Mouse (Mus musculus) ES-E14 (cell line): ENCODE measurements around the gene Snapc5. TPM values are rescaled to one million over a fixed set of nuclear protein-coding genes. Genes with fewer than 3 reads are reported as not detected.
A peak's percentile ranks its signal among the peaks of the same experiment; 100 is the strongest.
"Not testable (repeated sequence)": the region's sequence is repeated elsewhere in the genome, so short reads cannot be mapped to it uniquely, and the experiment has no call there.

Experiments
- DNase-seq: peaks from one replicate; pipeline ENCODE4 v3.0.0-alpha.2; 2013; ENCODE audit warnings: low read depth, low spot score
- H3K27ac ChIP-seq: 2 replicates; pipeline ENCODE4 v1.5.1; 2012; ENCODE audit warnings: low read depth, mild to moderate bottlenecking, low read length, moderate library complexity, mixed read lengths; ENCODE audit not compliant: poor library complexity, insufficient read depth, severe bottlenecking
- H3K36me3 ChIP-seq: 2 replicates; pipeline ENCODE4 v1.6.1; 2012; ENCODE audit warnings: mild to moderate bottlenecking, low read length, moderate library complexity, mixed read lengths; ENCODE audit not compliant: control insufficient read depth, poor library complexity, insufficient read depth, severe bottlenecking
- H3K4me1 ChIP-seq, 2 experiments: fragments of 150-350 bp in 1 of 2; sonication (generic) in 1 of 2; 2 replicates each; pipeline ENCODE4 v1.6.1; 2012; ENCODE audit warnings: low read length in 2 of 2, mild to moderate bottlenecking in 1 of 2, mixed read lengths in 1 of 2; ENCODE audit not compliant: control insufficient read depth in 2 of 2, insufficient read depth in 2 of 2, poor library complexity in 1 of 2
- H3K4me3 ChIP-seq, 2 experiments: fragments of 150-350 bp in 1 of 2; sonication (generic) in 1 of 2; 2 replicates each; pipeline ENCODE4 v1.5.1; 2012; ENCODE audit warnings: low read length in 2 of 2, low read depth in 1 of 2, mild to moderate bottlenecking in 1 of 2, mixed read lengths in 1 of 2; ENCODE audit not compliant: insufficient read depth in 1 of 2, poor library complexity in 1 of 2, severe bottlenecking in 1 of 2
- H3K9ac ChIP-seq: 2 replicates; pipeline ENCODE4 v1.6.1; 2012; ENCODE audit warnings: low read depth, mild to moderate bottlenecking, low read length, mixed read lengths; ENCODE audit not compliant: poor library complexity, insufficient read depth, severe bottlenecking
- H3K9me3 ChIP-seq: fragments of 150-350 bp; sonication (generic); 2 replicates; pipeline ENCODE4 v1.6.1; 2012; ENCODE audit warnings: low read depth, mild to moderate bottlenecking, low read length; ENCODE audit not compliant: control insufficient read depth, insufficient read depth
- CHD2 ChIP-seq: IDR thresholded peaks from 2 replicates; pipeline ENCODE4 v1.6.1; 2014; ENCODE audit warnings: mild to moderate bottlenecking, low read depth, low read length, inconsistent platforms
- HCFC1 ChIP-seq: IDR thresholded peaks from 2 replicates; pipeline ENCODE4 v1.6.1; 2012; ENCODE audit warnings: low read length, inconsistent platforms, borderline replicate concordance; ENCODE audit not compliant: insufficient read depth
- MAFK ChIP-seq: IDR thresholded peaks from 2 replicates; pipeline ENCODE4 v1.6.1; 2014; ENCODE audit warnings: mild to moderate bottlenecking, low read depth, low read length, inconsistent platforms; ENCODE audit not compliant: insufficient read depth
- ZC3H11A ChIP-seq: IDR thresholded peaks from 2 replicates; pipeline ENCODE4 v1.6.1; 2012; ENCODE audit warnings: low read depth, mild to moderate bottlenecking, inconsistent platforms, low read length, borderline replicate concordance
- ZNF384 ChIP-seq: IDR thresholded peaks from 2 replicates; pipeline ENCODE4 v1.6.1; 2012; ENCODE audit warnings: low read depth, low read length, inconsistent platforms
- in situ Hi-C, 2 experiments: fragments of 600-800 bp; cut with MboI; formaldehyde crosslinking; loops; one replicate each; pipeline ENCODE4 v1.15.1; 2025; ENCODE audit warnings: low sequenced_read_pairs in 2 of 2, inconsistent platforms in 1 of 2; ENCODE audit not compliant: unreplicated experiment in 2 of 2
- total RNA-seq: library from RNA; depleted of rRNA; stranded (reverse); fragments of 300-350 nt; gene quantifications from 2 replicates; pipeline ENCODE4 v1.2.3, GENCODE M21; 2012; rRNA removed

Snapc5 gene
- total RNA-seq, result 9.6 and 17.1 TPM in 2 replicates

DNA sequence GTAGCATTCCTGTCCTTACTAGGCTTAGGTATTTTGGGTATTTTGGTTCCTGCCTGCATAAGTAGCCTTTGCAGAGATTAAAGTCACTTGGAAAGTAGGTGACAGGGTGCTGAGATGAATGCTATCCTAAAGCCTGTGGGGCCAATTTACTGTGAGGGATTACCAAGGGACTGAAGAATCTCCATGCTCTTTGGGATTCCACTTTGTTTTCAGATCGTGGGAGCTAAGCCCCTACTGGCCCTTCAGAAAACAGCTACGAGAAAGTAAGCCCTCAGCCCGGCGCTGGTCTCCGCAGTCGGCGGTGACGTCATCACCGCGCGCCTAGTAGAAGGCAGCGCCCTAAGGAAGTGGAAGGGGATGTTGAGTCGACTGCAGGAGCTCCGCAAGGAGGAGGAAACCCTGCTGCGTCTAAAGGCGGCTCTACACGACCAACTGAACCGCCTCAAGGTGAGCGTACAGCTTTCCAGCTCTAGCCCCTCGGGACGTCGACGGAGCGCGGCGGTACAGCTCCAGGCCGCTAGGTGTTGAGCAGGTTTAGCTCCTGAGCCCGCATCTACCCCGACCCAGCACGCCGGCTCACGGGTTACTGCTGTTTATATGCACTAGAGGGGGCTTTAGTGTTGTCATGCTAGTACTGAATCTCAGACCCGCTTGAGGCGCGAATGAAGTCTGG is at the start of gene Snapc5:
Gene Snapc5 (plus strand): TSS at position 301 of the 673 bp plus-strand sequence.
- Histone ChIP-seq H3K4me1 (peaks cover 0 to 3% of the 10 kb centered on the region in 2 experiments; a peak in 1 of 4 replicates), H3K4me3 (peak within 1 kb of the TSS; percentile 56 to 93), H3K9me3 (no peaks in the 10 kb centered on the region), H3K27ac (peak within 1 kb of the TSS; percentile 89), H3K9ac (peak within 1 kb of the TSS; percentile 95), H3K36me3 (peaks cover 45% of the 10 kb centered on the region)
- TF ChIP-seq ZNF384 (no peak), CHD2 (peak; percentile 85), MAFK (no peak), ZC3H11A (no peak), HCFC1 (peak; percentile 78; the same call in 1 of the 2 replicates)
- in situ Hi-C loops, result no loop called here
- peak; percentile 92 for DNase-seq

DNA sequence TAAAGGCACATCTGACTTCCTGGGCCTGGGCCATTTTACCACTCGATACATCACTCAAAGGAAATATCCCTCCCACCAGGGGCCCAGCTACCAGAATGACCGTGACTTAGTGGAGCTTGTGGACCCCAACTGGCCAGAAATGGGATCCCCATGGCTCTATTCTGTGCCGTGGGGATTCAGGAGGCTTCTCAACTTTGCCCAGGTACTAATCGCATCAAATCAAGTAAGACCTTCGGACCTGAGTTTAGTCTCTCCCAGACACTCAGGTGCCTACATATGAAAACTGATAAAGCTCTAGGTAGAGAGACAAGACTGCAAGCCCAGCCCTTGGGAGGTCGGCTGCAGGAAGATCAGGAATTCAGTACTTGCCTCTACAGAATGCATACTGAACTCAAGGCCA is 47.5 kb upstream of the Snapc5 start:
- TF ChIP-seq MAFK (no peak), ZNF384 (no peak), ZC3H11A (no peak), HCFC1 (no peak), CHD2 (no peak)
- H3K4me1 ChIP-seq, result peaks cover 0 to 2% of the 10 kb centered on the region in 2 experiments; a peak in 1 of 4 replicates
- no peak overlapping the region for H3K9ac ChIP-seq
- H3K27ac ChIP-seq, result no peak overlapping the region
- in situ Hi-C loops, result no loop called here
- no peak overlapping the region for H3K4me3 ChIP-seq
- H3K36me3 ChIP-seq, result peaks cover 2% of the 10 kb centered on the region; the same call in 1 of the 2 replicates
- DNase-seq, result no peak
- H3K9me3 ChIP-seq, result no peaks in the 10 kb centered on the region

DNA sequence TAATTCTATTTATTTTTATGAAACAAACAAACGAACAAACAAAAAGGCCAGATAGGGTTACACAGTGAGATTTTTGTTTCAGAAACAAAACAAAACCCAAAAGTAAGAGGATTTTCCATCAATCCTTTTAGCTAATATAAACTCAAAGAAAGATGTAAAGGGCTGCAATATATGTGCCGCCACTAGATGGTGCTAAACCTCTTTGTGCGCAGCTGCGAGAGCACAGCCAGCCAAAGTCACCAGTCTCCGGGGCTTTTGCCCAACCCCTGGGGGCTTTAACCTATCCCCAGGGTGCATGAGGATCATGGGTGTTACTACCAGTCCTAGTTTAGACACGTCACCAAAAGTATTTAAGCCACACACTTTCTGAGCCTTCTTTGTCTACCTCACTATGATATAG is 40.2 kb upstream of the Snapc5 start:
- in situ Hi-C loops, H3K27ac ChIP-seq, H3K9ac ChIP-seq, H3K4me1 ChIP-seq, H3K4me3 ChIP-seq, H3K9me3 ChIP-seq: not testable (repeated sequence)
- peaks cover 30% of the 10 kb centered on the region for H3K36me3 ChIP-seq
- peak; percentile 39 for DNase-seq

DNA sequence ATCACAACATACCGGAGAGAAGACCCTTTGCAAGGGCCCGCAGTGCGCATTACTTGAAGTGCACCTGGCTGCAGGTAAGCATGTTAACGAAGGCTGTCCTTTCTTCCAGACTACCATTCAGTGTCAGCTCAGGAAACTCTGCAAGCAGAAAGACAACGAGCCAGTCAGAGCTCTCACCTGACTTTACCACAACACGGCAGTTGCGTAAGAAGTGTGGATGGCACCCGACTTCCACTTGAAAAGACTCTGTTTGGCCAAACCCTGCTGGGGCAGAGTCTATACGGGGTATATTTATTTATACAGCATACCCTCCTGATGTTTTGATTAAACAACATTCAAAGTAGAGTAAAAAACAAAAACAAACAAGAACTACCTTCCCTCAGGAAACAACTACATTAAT is 39.2 kb upstream of the Snapc5 start:
- no peak for TF ChIP-seq ZC3H11A
- TF ChIP-seq CHD2, result no peak
- TF ChIP-seq HCFC1, result no peak
- no peak for TF ChIP-seq ZNF384
- TF ChIP-seq MAFK, result no peak
- H3K4me1 ChIP-seq, result no peaks in the 10 kb centered on the region; a peak in 1 of 4 replicates
- H3K9me3 ChIP-seq, result no peaks in the 10 kb centered on the region
- no peak for DNase-seq
- no peak overlapping the region for H3K4me3 ChIP-seq
- H3K27ac ChIP-seq, result no peak overlapping the region; the same call in 1 of the 2 replicates
- H3K9ac ChIP-seq, result 0 out of 2 replicates have a peak overlapping the region, but pooled peaks have one; percentile 5
- in situ Hi-C loops, result no loop called here
- peaks cover 30% of the 10 kb centered on the region for H3K36me3 ChIP-seq

DNA sequence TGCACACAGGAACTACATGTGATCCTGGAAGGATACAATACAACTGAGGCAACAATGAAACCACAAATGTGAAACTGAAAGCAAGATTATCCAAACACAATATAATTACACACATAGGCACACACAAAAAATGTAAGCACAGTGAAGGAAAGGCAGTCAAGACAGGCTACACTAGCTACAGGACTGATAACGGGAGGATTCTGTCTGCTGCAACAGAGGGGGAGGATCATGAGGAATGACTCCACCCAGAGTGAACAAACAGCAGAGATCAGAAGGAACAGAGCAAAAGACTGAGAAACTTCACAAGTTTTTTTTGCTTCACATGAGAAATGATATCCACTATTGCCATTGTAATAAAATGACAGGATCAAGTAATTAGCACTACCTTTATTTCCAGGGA is 22.4 kb upstream of the Snapc5 start:
- no peak for DNase-seq
- Histone ChIP-seq H3K27ac (no peak overlapping the region), H3K4me1 (no peaks in the 10 kb centered on the region), H3K9ac (no peak overlapping the region), H3K36me3 (peaks cover 35% of the 10 kb centered on the region), H3K4me3 (no peak overlapping the region), H3K9me3 (no peaks in the 10 kb centered on the region)
- TF ChIP-seq MAFK (no peak), ZC3H11A (no peak), ZNF384 (no peak)
- in situ Hi-C loops, result no loop called here
